Mouse (Mus musculus) midbrain, embryonic 11.5 days (tissue): ENCODE measurements at regions not wholly inside any gene's neighbourhood (a gene's known extent, or its start where the extent isn't known, plus 50 kb on each side); places are given as distances from the start of the nearest gene placed in this dataset.
A peak's percentile ranks its signal among the peaks of the same experiment; 100 is the strongest.

Source experiments
- ATAC-seq: fragments of 200-750 bp; cut with Nextera tagmentation; 2 replicates; pipeline ENCODE4 v1.8.0; 2017; ENCODE audit warnings: moderate TSS enrichment, moderate library complexity; ENCODE audit not compliant: low FRiP score
- DNase-seq: peaks from one replicate; pipeline ENCODE4 v3.0.0; 2015; ENCODE audit warnings: low spot score; ENCODE audit errors: missing footprints
- H3K27ac ChIP-seq: fragments of 300-500 bp; sonication (generic); 2 replicates; pipeline ENCODE4 v1.5.1; 2014; ENCODE audit warnings: low read depth, low read length
- H3K27me3 ChIP-seq: fragments of 300-500 bp; sonication (generic); 2 replicates; pipeline ENCODE4 v1.6.1; 2014; ENCODE audit warnings: mild to moderate bottlenecking, low read length, moderate library complexity, mixed read lengths; ENCODE audit not compliant: control insufficient read depth, insufficient read depth
- H3K36me3 ChIP-seq: fragments of 300-500 bp; sonication (generic); 2 replicates; pipeline ENCODE4 v1.6.1; 2014; ENCODE audit warnings: mild to moderate bottlenecking, low read length, moderate library complexity, mixed read lengths; ENCODE audit not compliant: control insufficient read depth, insufficient read depth
- H3K4me1 ChIP-seq: fragments of 300-500 bp; sonication (generic); 2 replicates; pipeline ENCODE4 v1.6.1; 2014; ENCODE audit warnings: low read length; ENCODE audit not compliant: control insufficient read depth, insufficient read depth
- H3K4me2 ChIP-seq: fragments of 300-500 bp; sonication (generic); 2 replicates; pipeline ENCODE4 v1.6.1; 2014; ENCODE audit warnings: mild to moderate bottlenecking, moderate library complexity
- H3K4me3 ChIP-seq: fragments of 300-500 bp; sonication (generic); 2 replicates; pipeline ENCODE4 v1.5.1; 2014; ENCODE audit warnings: low read depth, low read length
- H3K9ac ChIP-seq: fragments of 300-500 bp; sonication (generic); 2 replicates; pipeline ENCODE4 v1.6.1; 2014; ENCODE audit warnings: low read length
- H3K9me3 ChIP-seq: fragments of 300-500 bp; sonication (generic); 2 replicates; pipeline ENCODE4 v1.6.1; 2016; ENCODE audit warnings: low read length; ENCODE audit not compliant: control insufficient read depth
- WGBS: fragments of 180-500 bp; shearing (Covaris S2); extraction: QIAGEN DNeasy Blood & Tissue Kit; methylation state at CpG from one replicate; pipeline ENCODE4 v1.1.7; 2014; 5-methylcytosine and 5-hydroxymethylcytosine counted together

GRCm38 (mm10) chrX:21828975-21829374, 84.1 kb upstream of the Gm28269 start:
- Histone ChIP-seq H3K27ac (no peak overlapping the region), H3K9me3 (no peaks in the 10 kb centered on the region), H3K4me2 (no peak overlapping the region), H3K9ac (no peak overlapping the region), H3K27me3 (no peaks in the 10 kb centered on the region), H3K36me3 (no peaks in the 10 kb centered on the region), H3K4me3 (no peak overlapping the region), H3K4me1 (no peaks in the 10 kb centered on the region)
- ATAC-seq = no peak
- DNase-seq = peak; percentile 90

GRCm38 (mm10) chrX:21809212-21809611, 64.3 kb upstream of the Gm28269 start:
- Histone ChIP-seq H3K36me3 (no peaks in the 10 kb centered on the region), H3K27ac (no peak overlapping the region), H3K4me3 (no peak overlapping the region), H3K4me1 (no peaks in the 10 kb centered on the region), H3K9ac (no peak overlapping the region), H3K27me3 (no peaks in the 10 kb centered on the region), H3K9me3 (no peaks in the 10 kb centered on the region), H3K4me2 (no peak overlapping the region)
- no peak for ATAC-seq
- DNase-seq = no peak

DNA sequence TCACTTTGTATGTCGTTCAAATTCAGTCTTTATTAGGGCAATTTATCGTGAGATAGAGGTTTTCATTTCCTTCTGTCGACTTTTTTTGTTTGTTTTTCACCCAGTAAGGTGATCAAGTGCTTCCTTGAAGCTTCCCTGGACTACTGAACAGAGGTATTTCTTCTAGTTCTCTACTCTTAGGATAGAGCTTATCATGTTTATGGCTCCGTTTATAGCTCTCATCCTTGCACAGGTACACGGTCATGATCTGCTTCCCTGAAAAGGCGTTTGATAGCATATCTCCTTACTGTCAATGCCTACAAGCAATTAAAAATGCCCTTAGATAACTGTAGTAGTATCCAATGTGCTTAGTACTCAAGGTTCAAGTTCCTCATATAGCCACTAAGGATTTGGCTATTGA, 56.9 kb upstream of the Gm28269 start:
- DNase-seq (no peak), ATAC-seq (no peak)
- WGBS = 90% methylated on average over 6 of the region's 6 CpGs
- no peaks in the 10 kb centered on the region for H3K4me1 ChIP-seq
- no peaks in the 10 kb centered on the region for H3K36me3 ChIP-seq
- no peaks in the 10 kb centered on the region for H3K27me3 ChIP-seq
- no peak overlapping the region for H3K9ac ChIP-seq
- H3K4me2 ChIP-seq = no peak overlapping the region
- H3K4me3 ChIP-seq = no peak overlapping the region
- H3K27ac ChIP-seq = no peak overlapping the region
- H3K9me3 ChIP-seq = no peaks in the 10 kb centered on the region
